Mouse (Mus musculus) kidney, embryonic 15.5 days (tissue): ENCODE measurements around the gene Opn4. TPM values are rescaled to one million over a fixed set of nuclear protein-coding genes. Genes with fewer than 3 reads are reported as not detected.
A peak's percentile ranks its signal among the peaks of the same experiment; 100 is the strongest.

Source experiments
- ATAC-seq: fragments of 200-750 bp; cut with Nextera tagmentation; replicated peaks from 2 replicates; pipeline ENCODE4 v1.8.0; 2017; ENCODE audit warnings: moderate TSS enrichment; ENCODE audit not compliant: low FRiP score
- H3K27ac ChIP-seq: fragments of 300-500 bp; sonication (generic); 2 replicates; pipeline ENCODE4 v1.5.1; 2015; ENCODE audit warnings: mild to moderate bottlenecking, inconsistent platforms
- H3K27me3 ChIP-seq: fragments of 300-500 bp; sonication (generic); 2 replicates; pipeline ENCODE4 v1.6.1; 2015; ENCODE audit warnings: inconsistent platforms
- H3K36me3 ChIP-seq: fragments of 300-500 bp; sonication (generic); 2 replicates; pipeline ENCODE4 v1.6.1; 2015; ENCODE audit warnings: inconsistent platforms
- H3K4me1 ChIP-seq: fragments of 300-500 bp; sonication (generic); 2 replicates; pipeline ENCODE4 v1.6.1; 2015; ENCODE audit warnings: inconsistent platforms
- H3K4me2 ChIP-seq: fragments of 300-500 bp; sonication (generic); 2 replicates; pipeline ENCODE4 v1.6.1; 2015; ENCODE audit warnings: moderate library complexity, mild to moderate bottlenecking, inconsistent platforms
- H3K4me3 ChIP-seq: fragments of 300-500 bp; sonication (generic); replicated peaks from 2 replicates; pipeline ENCODE4 v1.5.1; 2015; ENCODE audit warnings: mild to moderate bottlenecking, inconsistent platforms
- H3K9ac ChIP-seq: fragments of 300-500 bp; sonication (generic); 2 replicates; pipeline ENCODE4 v1.6.1; 2015; ENCODE audit warnings: mild to moderate bottlenecking, inconsistent platforms
- H3K9me3 ChIP-seq: fragments of 300-500 bp; sonication (generic); replicated peaks from 2 replicates; pipeline ENCODE4 v1.6.1; 2016; ENCODE audit warnings: inconsistent platforms
- WGBS: fragments of 180-500 bp; shearing (Covaris S2); methylation state at CpG from one replicate; pipeline ENCODE4 v1.1.7; 2015; ENCODE audit warnings: mixed read lengths; 5-methylcytosine and 5-hydroxymethylcytosine counted together
- polyA plus RNA-seq: library from polyadenylated mRNA; unstranded; fragments of >200 nt; fragmentation: Nextera tagmentation; extraction: Ambion mirVana; gene quantifications from 2 replicates; pipeline ENCODE4 v1.2.1, GENCODE M21; 2015

Gene Opn4
- polyA plus RNA-seq, 1 experiment from 2014 or later: 0.45 TPM

DNA sequence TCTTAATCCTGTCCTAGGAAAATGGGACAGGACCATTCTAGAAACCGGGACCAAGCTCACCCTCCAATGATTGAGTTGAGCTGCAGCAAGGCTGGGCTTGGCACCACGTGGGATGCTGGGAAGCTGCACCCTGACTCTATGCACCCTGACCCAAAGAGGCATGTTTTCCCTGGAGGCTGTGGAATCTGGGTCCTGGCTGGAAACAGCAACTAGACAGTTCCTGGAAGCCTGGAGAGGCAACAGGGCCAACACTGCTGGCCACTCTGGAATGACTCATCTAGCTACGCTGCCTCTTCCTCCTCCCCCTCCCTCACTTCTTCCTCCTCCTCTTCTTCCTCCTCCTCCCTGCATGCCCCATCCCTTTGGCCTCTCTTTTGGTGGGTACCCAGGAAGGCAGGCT, 45.9 kb downstream of the Opn4 start:
- no peak overlapping the region for H3K27ac ChIP-seq
- H3K4me2 ChIP-seq: no peak overlapping the region
- peaks cover 14% of the 10 kb centered on the region for H3K27me3 ChIP-seq
- peaks cover 17% of the 10 kb centered on the region for H3K4me1 ChIP-seq
- ATAC-seq: no peak
- no peak overlapping the region for H3K4me3 ChIP-seq
- H3K9me3 ChIP-seq: no peaks in the 10 kb centered on the region
- H3K9ac ChIP-seq: no peak overlapping the region
- 62% methylated on average over 3 of the region's 3 CpGs for WGBS
- no peaks in the 10 kb centered on the region for H3K36me3 ChIP-seq

DNA sequence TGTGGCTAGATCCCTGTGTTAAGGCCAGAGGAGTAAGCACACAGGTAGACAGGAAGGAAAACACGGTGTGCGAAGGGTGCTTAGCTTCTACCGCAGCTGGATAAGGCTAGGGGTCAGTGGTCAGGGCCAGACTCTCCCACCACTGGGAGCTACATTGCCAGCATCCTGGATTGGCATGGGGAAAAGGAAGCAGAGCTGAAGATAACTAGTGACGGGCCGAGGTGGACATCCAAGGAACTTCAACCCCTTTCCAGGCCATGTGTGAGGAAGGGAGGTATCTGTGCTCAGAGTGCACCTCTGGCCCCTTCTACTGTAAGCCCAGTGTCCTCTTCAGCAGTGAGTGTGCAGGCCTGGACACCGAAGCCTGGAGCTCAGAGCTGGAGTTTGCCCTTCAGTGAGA, 46.5 kb downstream of the Opn4 start:
- no peaks in the 10 kb centered on the region for H3K9me3 ChIP-seq
- H3K4me3 ChIP-seq: no peak overlapping the region
- no peak for ATAC-seq
- H3K36me3 ChIP-seq: no peaks in the 10 kb centered on the region
- 54% methylated on average over 6 of the region's 6 CpGs for WGBS
- peaks cover 14% of the 10 kb centered on the region for H3K27me3 ChIP-seq
- no peak overlapping the region for H3K27ac ChIP-seq
- H3K4me2 ChIP-seq: no peak overlapping the region
- peaks cover 19% of the 10 kb centered on the region for H3K4me1 ChIP-seq
- no peak overlapping the region for H3K9ac ChIP-seq

DNA sequence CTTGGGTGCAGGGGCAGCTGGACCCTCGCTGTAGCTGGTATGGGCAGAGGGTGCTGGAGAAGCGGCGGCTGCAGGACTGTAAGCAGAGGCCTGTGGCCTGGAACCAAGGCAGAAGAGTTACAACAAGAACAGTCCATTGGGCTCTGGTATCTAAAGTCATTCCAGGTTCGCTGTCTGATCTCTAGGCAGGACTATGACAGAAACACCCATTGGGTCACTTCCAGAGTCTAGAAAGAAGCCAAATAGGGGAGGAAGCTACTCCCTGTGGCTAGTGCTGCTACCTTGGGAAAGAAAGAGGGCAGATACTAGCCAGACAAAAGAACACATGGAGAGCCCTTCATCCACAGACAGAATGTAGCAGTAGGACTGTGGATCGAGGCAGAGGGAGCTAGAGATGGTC, 47.7 kb downstream of the Opn4 start:
- Histone ChIP-seq H3K4me2 (no peak overlapping the region), H3K27me3 (peaks cover 14% of the 10 kb centered on the region), H3K4me1 (peaks cover 25% of the 10 kb centered on the region), H3K9ac (no peak overlapping the region), H3K27ac (no peak overlapping the region), H3K9me3 (no peaks in the 10 kb centered on the region), H3K36me3 (no peaks in the 10 kb centered on the region), H3K4me3 (no peak overlapping the region)
- ATAC-seq: no peak
- WGBS: 87% methylated on average over 5 of the region's 5 CpGs

DNA sequence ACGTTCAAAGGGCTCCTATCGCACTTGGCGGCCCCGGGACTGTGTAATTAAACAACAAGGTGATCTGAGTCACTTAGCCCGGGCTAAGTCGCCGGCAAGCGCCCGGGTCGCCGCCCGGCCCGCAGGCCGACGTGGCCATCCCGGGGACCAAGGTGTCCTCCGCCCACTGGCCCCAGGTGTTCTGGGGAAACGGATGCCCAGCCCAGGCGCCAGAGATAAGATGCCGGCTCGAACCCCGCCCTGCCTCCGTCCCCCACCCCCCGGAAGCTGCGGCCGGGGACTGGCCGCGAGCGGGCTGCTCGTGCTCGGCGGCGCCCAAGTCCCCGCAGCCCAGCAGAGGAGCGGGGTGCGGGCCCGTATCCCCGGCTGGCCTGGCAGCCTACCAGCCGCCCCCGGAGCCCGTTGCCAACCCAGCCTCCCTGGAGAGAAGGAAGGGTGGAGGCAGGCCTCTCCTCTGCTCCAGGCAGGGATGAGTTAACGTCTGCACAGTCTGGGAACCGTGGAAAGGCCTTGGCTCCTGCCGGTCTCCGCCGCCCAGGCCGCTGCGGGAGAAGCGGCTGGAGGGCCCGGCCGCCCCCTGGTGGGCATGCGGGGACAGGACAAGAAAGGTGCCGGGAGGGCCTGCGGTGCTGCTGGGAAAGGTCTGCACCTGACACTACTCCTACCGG, 50.8 kb downstream of the Opn4 start:
- peaks cover 27% of the 10 kb centered on the region for H3K27me3 ChIP-seq
- ATAC-seq: peak; percentile 95
- H3K9me3 ChIP-seq: no peaks in the 10 kb centered on the region
- peaks cover 33% of the 10 kb centered on the region for H3K4me1 ChIP-seq
- peak overlapping the region; percentile 70 for H3K4me3 ChIP-seq
- H3K36me3 ChIP-seq: no peaks in the 10 kb centered on the region
- peak overlapping the region; percentile 76 for H3K27ac ChIP-seq
- H3K9ac ChIP-seq: peak overlapping the region; percentile 75
- under 1% methylated on average over 55 of the region's 55 CpGs for WGBS
- peak overlapping the region; percentile 89 for H3K4me2 ChIP-seq

DNA sequence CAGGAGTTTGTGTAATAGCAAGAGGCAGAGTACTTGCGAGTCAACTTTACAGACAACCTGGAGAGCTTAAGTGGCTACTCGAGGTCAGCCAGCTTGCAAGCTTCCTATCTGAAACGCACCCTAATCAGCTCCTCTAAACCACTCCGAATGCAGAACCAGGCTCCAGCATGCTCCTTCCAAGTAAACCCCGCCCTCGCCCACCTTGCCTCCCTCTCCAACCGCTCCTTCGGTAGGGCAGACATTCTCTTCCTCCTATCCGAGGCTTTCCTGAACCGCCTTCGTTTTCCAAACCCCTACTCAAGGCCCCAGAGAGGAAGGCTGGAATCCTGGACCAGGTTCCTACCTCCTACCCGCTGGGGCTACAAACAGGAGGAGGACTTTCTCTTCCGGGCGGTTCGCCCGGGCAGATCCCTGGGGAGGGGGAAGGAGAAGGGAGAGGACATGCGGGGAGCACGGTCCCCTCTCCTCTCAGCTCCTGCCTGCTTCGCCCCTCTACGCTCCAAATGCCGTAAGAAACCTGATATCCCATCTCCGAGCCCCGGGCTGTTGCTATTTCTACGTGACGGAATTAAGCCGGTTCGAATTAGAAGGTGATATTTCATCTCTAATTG, 51.4 kb downstream of the Opn4 start:
- Histone ChIP-seq H3K27me3 (peaks cover 30% of the 10 kb centered on the region), H3K4me3 (peak overlapping the region; percentile 70), H3K9ac (peak overlapping the region; percentile 75), H3K36me3 (no peaks in the 10 kb centered on the region), H3K4me2 (peak overlapping the region; percentile 89), H3K27ac (peak overlapping the region; percentile 76), H3K9me3 (no peaks in the 10 kb centered on the region), H3K4me1 (peaks cover 26% of the 10 kb centered on the region)
- peak; percentile 66 for ATAC-seq
- under 1% methylated on average over 26 of the region's 27 CpGs for WGBS

DNA sequence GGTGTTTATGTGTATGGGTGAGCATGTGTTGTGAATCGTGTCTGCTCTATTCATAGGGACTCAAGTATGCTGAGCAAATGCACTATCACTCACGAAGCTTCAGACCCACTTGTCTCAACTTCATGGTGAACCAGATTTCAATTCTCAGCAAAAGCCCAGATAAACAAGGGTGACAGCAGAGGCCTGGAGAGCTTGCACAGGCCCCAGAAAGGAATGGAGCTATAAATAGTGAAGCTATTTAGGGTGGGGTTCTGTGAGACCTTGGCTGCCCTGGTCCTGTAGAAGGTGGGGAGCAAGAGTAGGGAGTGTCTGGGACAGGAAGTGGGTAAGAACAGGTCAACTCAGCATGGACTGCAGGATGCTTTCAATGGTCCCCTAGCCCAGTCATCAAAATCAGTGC, 55.4 kb downstream of the Opn4 start:
- ATAC-seq: no peak
- peaks cover 29% of the 10 kb centered on the region for H3K27me3 ChIP-seq
- H3K4me3 ChIP-seq: no peak overlapping the region
- 87% methylated on average over 2 of the region's 2 CpGs for WGBS
- H3K4me1 ChIP-seq: peaks cover 29% of the 10 kb centered on the region
- H3K4me2 ChIP-seq: no peak overlapping the region
- no peaks in the 10 kb centered on the region for H3K9me3 ChIP-seq
- no peak overlapping the region for H3K27ac ChIP-seq
- no peak overlapping the region for H3K9ac ChIP-seq
- H3K36me3 ChIP-seq: no peaks in the 10 kb centered on the region

DNA sequence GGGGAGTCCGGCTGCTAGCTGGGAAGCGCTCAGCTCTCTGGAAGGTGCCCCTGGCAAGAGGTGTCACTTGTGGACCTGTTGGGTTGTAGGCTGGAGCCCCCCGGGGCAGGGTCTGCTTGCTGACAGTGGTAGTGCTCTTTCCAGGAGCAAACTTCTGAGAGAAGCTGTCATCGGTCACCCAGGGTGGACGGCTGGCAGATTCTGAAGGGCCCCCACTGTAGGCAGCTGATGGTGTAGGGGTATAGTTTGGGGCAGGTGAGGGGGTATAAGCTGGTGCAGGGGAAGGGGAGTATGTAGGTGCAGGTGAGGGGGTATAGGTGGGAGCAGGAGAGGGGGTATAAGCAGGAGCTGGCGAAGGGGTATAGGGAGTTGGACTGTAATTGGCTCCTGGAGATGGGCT, 55.9 kb downstream of the Opn4 start:
- Histone ChIP-seq H3K4me3 (no peak overlapping the region), H3K9ac (no peak overlapping the region), H3K27ac (no peak overlapping the region), H3K27me3 (peaks cover 29% of the 10 kb centered on the region), H3K36me3 (no peaks in the 10 kb centered on the region), H3K4me1 (peaks cover 28% of the 10 kb centered on the region), H3K4me2 (no peak overlapping the region), H3K9me3 (no peaks in the 10 kb centered on the region)
- 91% methylated on average over 6 of the region's 6 CpGs for WGBS
- no peak for ATAC-seq

DNA sequence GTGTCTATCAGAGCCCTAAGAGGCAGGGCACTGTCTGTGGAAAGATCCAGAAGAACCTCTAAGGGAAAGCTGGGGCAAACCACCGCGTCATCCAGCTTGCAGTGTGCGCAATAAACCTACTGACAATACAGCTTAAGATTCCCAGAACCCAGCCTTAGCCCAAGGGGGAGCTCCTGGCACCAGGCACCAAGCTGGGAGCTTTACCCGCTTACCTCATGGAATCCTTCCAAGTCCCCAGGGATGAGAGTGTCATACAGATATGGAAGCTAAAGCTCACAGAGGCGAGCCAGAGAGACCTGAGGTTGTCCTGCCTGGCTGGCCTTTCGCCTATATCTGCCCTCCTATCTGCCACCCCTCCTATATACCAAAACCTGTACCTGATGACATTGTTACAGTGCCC, 56.3 kb downstream of the Opn4 start:
- no peak overlapping the region for H3K9ac ChIP-seq
- H3K27ac ChIP-seq: no peak overlapping the region
- no peak for ATAC-seq
- H3K4me1 ChIP-seq: peaks cover 27% of the 10 kb centered on the region
- H3K27me3 ChIP-seq: peaks cover 29% of the 10 kb centered on the region
- no peaks in the 10 kb centered on the region for H3K9me3 ChIP-seq
- H3K36me3 ChIP-seq: no peaks in the 10 kb centered on the region
- H3K4me2 ChIP-seq: no peak overlapping the region
- no peak overlapping the region for H3K4me3 ChIP-seq
- 89% methylated on average over 6 of the region's 6 CpGs for WGBS

DNA sequence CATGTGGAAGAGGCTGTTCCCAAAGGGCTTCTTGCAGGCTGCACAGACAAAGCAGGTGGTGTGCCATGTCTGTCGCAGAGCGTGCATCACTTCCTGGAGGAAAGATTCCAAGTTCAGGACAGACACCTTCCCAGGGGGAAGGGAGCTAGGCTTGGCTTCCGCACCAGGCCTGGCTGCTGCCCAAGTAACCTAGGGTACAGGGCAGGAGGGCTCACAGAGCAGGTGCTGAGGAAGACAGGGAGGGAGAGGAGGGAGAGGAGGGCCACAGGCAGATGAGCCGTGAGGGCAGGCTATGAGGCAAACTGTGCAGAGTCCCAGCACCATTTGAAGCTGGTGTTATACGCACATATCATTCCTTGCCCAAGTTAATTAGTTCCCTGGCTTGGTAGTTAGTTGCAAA, 58.0 kb downstream of the Opn4 start:
- H3K9me3 ChIP-seq: no peaks in the 10 kb centered on the region
- H3K4me2 ChIP-seq: no peak overlapping the region
- no peak for ATAC-seq
- H3K36me3 ChIP-seq: no peaks in the 10 kb centered on the region
- H3K4me3 ChIP-seq: no peak overlapping the region
- peaks cover 29% of the 10 kb centered on the region for H3K27me3 ChIP-seq
- H3K9ac ChIP-seq: no peak overlapping the region
- no peak overlapping the region for H3K27ac ChIP-seq
- peaks cover 20% of the 10 kb centered on the region for H3K4me1 ChIP-seq
- 75% methylated on average over 5 of the region's 5 CpGs for WGBS

DNA sequence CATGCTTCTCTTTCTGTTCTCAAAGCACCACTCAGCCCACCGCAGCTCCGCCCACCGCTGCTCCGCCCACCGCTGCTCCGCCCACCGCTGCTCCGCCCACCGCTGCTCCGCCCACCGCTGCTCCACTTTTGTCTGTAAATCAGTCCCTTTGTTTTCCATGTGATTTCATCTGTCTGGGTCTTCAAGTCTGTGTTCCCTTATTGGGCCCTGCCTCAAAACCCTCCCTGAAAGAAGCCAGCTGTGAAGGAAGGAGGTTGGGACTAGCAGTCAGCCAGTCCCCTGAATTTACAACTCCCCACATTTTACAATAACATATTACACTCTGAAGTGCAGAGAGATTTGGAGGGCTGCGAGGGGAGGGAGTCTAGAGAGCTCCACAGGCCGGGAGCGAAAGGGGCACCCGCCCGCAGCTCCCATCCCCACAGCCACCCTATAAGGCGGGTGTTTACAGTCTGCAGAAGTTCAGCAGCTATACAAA, 59.2 kb downstream of the Opn4 start:
- Histone ChIP-seq H3K27ac (peak overlapping the region; percentile 91), H3K4me1 (peaks cover 17% of the 10 kb centered on the region), H3K9ac (no peak overlapping the region), H3K36me3 (no peaks in the 10 kb centered on the region), H3K27me3 (peaks cover 22% of the 10 kb centered on the region), H3K4me2 (peak overlapping the region; percentile 49), H3K4me3 (peak overlapping the region; percentile 21), H3K9me3 (no peaks in the 10 kb centered on the region)
- WGBS: 11% methylated on average over 17 of the region's 17 CpGs
- peak; percentile 90 for ATAC-seq
